Mouse (Mus musculus): ENCODE results near the gene Tmem256.

Gene Tmem256

DNA sequence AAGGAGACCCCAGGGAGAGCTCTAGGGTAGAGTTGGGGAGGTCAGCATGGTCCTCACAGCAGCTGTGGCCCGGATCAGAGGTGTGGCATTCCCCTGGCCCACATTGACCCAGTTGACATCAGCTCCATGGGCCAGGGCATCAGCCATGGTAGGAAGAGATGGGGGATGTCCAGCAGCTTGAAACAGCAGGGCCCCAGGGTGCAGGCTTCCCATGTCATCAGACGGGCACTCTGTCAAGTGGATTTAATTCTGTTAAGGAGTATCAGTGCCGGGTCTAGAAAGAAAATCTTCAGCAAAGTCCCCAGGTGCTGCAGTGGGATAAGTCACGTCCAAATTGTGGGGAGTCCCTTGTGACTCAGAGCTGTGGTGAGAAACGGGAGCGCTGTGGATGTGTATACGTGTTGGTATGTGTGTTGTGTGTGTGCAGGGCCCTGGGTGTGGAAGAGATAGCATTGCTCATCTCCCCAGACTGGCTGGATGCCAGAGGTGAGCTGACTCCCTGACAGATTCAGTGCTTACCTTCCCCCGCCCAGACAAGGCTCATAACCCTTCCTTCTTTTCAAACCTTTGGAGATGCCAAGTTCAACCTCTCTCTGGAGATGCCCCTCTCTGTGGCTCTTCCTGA is 45.3 kb downstream of the Tmem256 start:
- DNase-seq (ENCODE audit: low spot score in 2 of 2): no peak

DNA sequence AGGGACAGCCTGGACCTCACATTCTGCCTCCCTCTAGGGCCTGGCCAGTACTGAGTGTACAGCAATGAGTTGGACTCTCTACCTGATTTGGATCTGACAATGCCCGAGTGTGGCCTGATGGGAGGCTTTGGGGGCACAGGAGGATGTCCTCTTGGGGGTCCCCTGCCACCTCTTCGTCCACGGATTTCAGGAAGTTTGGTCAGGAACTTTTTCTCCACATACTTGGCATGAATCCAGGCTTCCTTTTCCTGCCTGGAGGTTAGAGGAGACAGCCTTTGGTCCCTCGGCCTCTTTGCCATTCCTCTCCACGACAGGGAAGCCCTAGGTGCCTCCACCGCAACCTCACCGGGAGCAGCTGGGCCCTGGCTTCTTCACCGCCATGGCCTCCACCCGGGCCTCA is 45.9 kb downstream of the Tmem256 start:
- no peak for DNase-seq (ENCODE audit: low spot score in 2 of 2)

DNA sequence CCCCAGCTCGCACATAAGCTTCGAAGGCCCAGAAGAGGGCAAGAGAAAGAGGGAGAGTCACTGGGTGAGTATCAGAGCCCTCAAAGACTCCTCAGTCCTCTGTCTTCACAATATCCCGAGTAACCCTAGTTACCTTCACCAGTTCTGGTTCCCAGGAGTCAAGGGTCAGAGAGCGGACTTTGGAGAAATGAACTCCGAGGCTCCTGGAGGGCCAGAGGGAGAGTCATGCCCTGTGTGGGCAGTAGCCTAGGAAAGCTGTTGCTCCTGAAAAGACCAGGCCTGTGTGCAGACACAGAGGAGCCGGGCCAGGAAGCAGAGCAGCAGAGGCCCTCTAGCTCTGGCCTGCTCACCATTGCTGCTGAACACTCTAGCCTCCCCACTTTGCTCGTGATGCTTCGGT is 46.3 kb downstream of the Tmem256 start:
- no peak for DNase-seq (ENCODE audit: low spot score in 2 of 2)

DNA sequence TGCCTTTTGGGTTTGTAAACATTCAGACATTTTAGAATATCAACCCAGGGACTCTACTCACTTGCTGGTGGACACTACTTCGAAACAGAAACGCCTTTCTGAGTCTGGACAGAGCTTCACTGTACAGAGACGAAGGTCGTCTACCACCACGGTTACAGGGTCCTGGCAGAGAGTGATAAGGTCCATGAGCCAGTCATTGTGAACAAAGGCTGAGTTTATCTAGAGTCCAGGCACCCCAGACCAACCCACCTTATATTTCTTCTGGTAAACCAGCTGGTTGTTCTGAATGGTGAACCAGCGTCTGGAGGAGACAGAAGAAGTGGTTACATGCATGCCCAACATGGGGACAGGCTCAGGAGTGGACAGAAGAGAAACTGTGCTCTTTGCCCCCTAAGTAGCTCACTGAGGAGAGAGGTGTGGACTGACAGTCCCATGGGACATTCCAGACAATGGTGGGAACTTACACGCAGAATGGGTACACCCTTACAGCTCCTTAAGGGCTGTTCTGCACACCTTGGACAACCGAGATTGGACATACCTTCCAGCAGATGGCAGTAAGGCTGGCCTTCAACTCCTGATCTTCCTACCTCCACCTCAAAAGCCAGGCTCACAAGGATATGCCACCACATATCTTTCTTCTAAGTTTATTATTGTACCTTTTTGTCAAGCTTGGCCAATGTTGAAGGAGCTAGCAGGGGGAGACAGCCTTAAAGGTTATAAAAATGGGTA is 48.8 kb downstream of the Tmem256 start:
- DNase-seq (ENCODE audit: low spot score in 2 of 2): no peak
